Mouse (Mus musculus) midbrain, embryonic 14.5 days (tissue): ENCODE measurements around the gene Plgrkt. TPM values are rescaled to one million over a fixed set of nuclear protein-coding genes. Genes with fewer than 3 reads are reported as not detected.
A peak's percentile ranks its signal among the peaks of the same experiment; 100 is the strongest.

Experiments
- ATAC-seq: fragments of 200-750 bp; cut with Nextera tagmentation; 2 replicates; pipeline ENCODE4 v1.8.0; 2017; ENCODE audit warnings: moderate number of reproducible peaks, moderate library complexity; ENCODE audit not compliant: low FRiP score, low TSS enrichment
- DNase-seq: peaks from one replicate; pipeline ENCODE4 v3.0.0-alpha.2; 2015
- H3K27ac ChIP-seq: fragments of 300-500 bp; sonication (generic); replicated peaks from 2 replicates; pipeline ENCODE4 v1.5.1; 2014; ENCODE audit warnings: mild to moderate bottlenecking, low read depth, low read length, moderate library complexity
- H3K27me3 ChIP-seq: fragments of 300-500 bp; sonication (generic); 2 replicates; pipeline ENCODE4 v1.6.1; 2014; ENCODE audit warnings: low read length, control low read depth, mixed read lengths; ENCODE audit not compliant: control insufficient read depth, insufficient read depth
- H3K36me3 ChIP-seq: fragments of 300-500 bp; sonication (generic); 2 replicates; pipeline ENCODE4 v1.6.1; 2014; ENCODE audit warnings: low read length, control low read depth; ENCODE audit not compliant: control insufficient read depth, insufficient read depth
- H3K4me1 ChIP-seq: fragments of 300-500 bp; sonication (generic); 2 replicates; pipeline ENCODE4 v1.6.1; 2014; ENCODE audit warnings: mild to moderate bottlenecking, antibody characterized with exemption, low read length, control low read depth; ENCODE audit not compliant: control insufficient read depth, insufficient read depth
- H3K4me2 ChIP-seq: fragments of 300-500 bp; sonication (generic); 2 replicates; pipeline ENCODE4 v1.6.1; 2014; ENCODE audit warnings: mild to moderate bottlenecking, low read length, moderate library complexity
- H3K4me3 ChIP-seq: fragments of 300-500 bp; sonication (generic); replicated peaks from 2 replicates; pipeline ENCODE4 v1.5.1; 2014; ENCODE audit warnings: low read depth, low read length
- H3K9ac ChIP-seq: fragments of 300-500 bp; sonication (generic); replicated peaks from 2 replicates; pipeline ENCODE4 v1.6.1; 2014; ENCODE audit warnings: mild to moderate bottlenecking, low read length, moderate library complexity
- H3K9me3 ChIP-seq: fragments of 300-500 bp; sonication (generic); 2 replicates; pipeline ENCODE4 v1.6.1; 2016; ENCODE audit warnings: low read length, control low read depth, mixed read lengths; ENCODE audit not compliant: control insufficient read depth
- WGBS: fragments of 180-500 bp; shearing (Covaris S2); extraction: QIAGEN DNeasy Blood & Tissue Kit; methylation state at CpG from one replicate; pipeline ENCODE4 v1.1.7; 2014; 5-methylcytosine and 5-hydroxymethylcytosine counted together
- polyA plus RNA-seq: library from polyadenylated mRNA; unstranded; fragments of >200 nt; fragmentation: Nextera tagmentation; extraction: Ambion mirVana; gene quantifications from 2 replicates; pipeline ENCODE4 v1.2.1, GENCODE M21; 2014

Gene Plgrkt
- polyA plus RNA-seq, 1 experiment from 2014 or later: 102 TPM

DNA sequence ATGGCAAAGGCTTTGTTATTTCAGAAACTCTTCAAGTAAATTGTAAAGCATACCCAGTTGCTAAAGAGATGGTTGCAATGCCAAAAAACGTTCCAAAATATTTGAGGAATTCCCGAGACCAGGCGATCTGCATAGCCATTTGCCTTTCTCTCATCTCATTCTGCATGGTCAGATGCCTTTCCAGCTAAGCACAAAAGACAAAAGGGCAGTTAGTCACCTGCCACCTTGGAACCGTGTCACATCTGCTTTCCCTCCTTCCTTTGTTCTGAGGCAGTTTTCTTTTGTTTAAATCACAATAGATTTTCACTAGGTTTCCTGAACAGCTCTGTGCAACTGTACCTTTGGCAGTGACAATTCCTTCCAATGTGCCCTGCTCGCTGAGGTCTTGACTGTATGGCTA lies 16.2 kb downstream of the Plgrkt start:
- Histone ChIP-seq H3K4me1 (0 out of 2 replicates have a peak, but pooled peaks cover 5% of the 10 kb centered on the region), H3K27ac (no peak overlapping the region), H3K4me3 (no peak overlapping the region), H3K4me2 (no peak overlapping the region), H3K9ac (no peak overlapping the region), H3K9me3 (no peaks in the 10 kb centered on the region), H3K36me3 (peaks cover 21% of the 10 kb centered on the region; the same call in 1 of the 2 replicates), H3K27me3 (no peaks in the 10 kb centered on the region)
- ATAC-seq (no peak), DNase-seq (no peak)
- WGBS: 35% methylated on average over 5 of the region's 5 CpGs

GRCm38 (mm10) chr19:29345636-29346035 lies 21.6 kb downstream of the Plgrkt start:
- 83% methylated on average over 6 of the region's 6 CpGs for WGBS
- Histone ChIP-seq H3K4me2 (no peak overlapping the region), H3K27ac (no peak overlapping the region), H3K4me1 (no peaks in the 10 kb centered on the region), H3K36me3 (peaks cover 15% of the 10 kb centered on the region; the same call in 1 of the 2 replicates), H3K4me3 (no peak overlapping the region), H3K27me3 (no peaks in the 10 kb centered on the region), H3K9ac (no peak overlapping the region), H3K9me3 (no peaks in the 10 kb centered on the region)
- DNase-seq (no peak), ATAC-seq (no peak)

GRCm38 (mm10) chr19:29344868-29345267 lies 22.3 kb downstream of the Plgrkt start:
- Histone ChIP-seq H3K9me3 (no peaks in the 10 kb centered on the region), H3K4me3 (no peak overlapping the region), H3K4me1 (no peaks in the 10 kb centered on the region), H3K27me3 (no peaks in the 10 kb centered on the region), H3K27ac (no peak overlapping the region), H3K36me3 (peaks cover 11% of the 10 kb centered on the region; the same call in 1 of the 2 replicates), H3K4me2 (no peak overlapping the region), H3K9ac (no peak overlapping the region)
- no peak for ATAC-seq
- no peak for DNase-seq

- DNase-seq: no peak
- Histone ChIP-seq H3K36me3 (no peaks in the 10 kb centered on the region), H3K27me3 (no peaks in the 10 kb centered on the region), H3K9me3 (no peaks in the 10 kb centered on the region), H3K9ac (no peak overlapping the region), H3K4me2 (no peak overlapping the region), H3K4me1 (no peaks in the 10 kb centered on the region), H3K27ac (no peak overlapping the region), H3K4me3 (no peak overlapping the region)
- WGBS: 88% methylated on average over 6 of the region's 6 CpGs
- no peak for ATAC-seq
These were observed 24.9 kb downstream of the Plgrkt start for GRCm38 (mm10) chr19:29342281-29342680.

GRCm38 (mm10) chr19:29341029-29341428 lies 26.2 kb downstream of the Plgrkt start:
- H3K9me3 ChIP-seq: no peaks in the 10 kb centered on the region
- no peaks in the 10 kb centered on the region for H3K36me3 ChIP-seq
- no peak overlapping the region for H3K4me2 ChIP-seq
- ATAC-seq (no peak), DNase-seq (no peak)
- no peaks in the 10 kb centered on the region for H3K4me1 ChIP-seq
- H3K27ac ChIP-seq: no peak overlapping the region
- H3K27me3 ChIP-seq: no peaks in the 10 kb centered on the region
- H3K4me3 ChIP-seq: no peak overlapping the region
- no peak overlapping the region for H3K9ac ChIP-seq
- WGBS: 86% methylated on average over 4 of the region's 4 CpGs

- no peaks in the 10 kb centered on the region for H3K4me1 ChIP-seq
- H3K9me3 ChIP-seq: no peaks in the 10 kb centered on the region
- no peak overlapping the region for H3K4me3 ChIP-seq
- no peak overlapping the region for H3K27ac ChIP-seq
- no peak overlapping the region for H3K9ac ChIP-seq
- 92% methylated on average over 2 of the region's 2 CpGs for WGBS
- no peak for ATAC-seq
- DNase-seq: no peak
- H3K36me3 ChIP-seq: no peaks in the 10 kb centered on the region
- no peaks in the 10 kb centered on the region for H3K27me3 ChIP-seq
- H3K4me2 ChIP-seq: no peak overlapping the region
These were observed 30.6 kb downstream of the Plgrkt start for GRCm38 (mm10) chr19:29336624-29337023.

- peak within 1 kb of the TSS; percentile 40 for H3K4me3 ChIP-seq
- no peaks in the 10 kb centered on the region for H3K9me3 ChIP-seq
- ATAC-seq: peak; percentile 58; the same call in 1 of the 2 replicates
- H3K36me3 ChIP-seq: no peaks in the 10 kb centered on the region
- no peaks in the 10 kb centered on the region for H3K27me3 ChIP-seq
- peak within 1 kb of the TSS; percentile 9; the same call in 1 of the 2 replicates for H3K27ac ChIP-seq
- peak; percentile 77 for DNase-seq
- 2% methylated on average over 23 of the region's 23 CpGs for WGBS
- H3K9ac ChIP-seq: peak within 1 kb of the TSS; percentile 59
- H3K4me2 ChIP-seq: peak within 1 kb of the TSS; percentile 69
- no peaks in the 10 kb centered on the region for H3K4me1 ChIP-seq
These were observed 33.0 kb downstream of the Plgrkt start, which contains the start of gene Rln1 for GRCm38 (mm10) chr19:29334068-29334745. TSS of gene Rln1 (minus strand) at chr19:29334670.

DNA sequence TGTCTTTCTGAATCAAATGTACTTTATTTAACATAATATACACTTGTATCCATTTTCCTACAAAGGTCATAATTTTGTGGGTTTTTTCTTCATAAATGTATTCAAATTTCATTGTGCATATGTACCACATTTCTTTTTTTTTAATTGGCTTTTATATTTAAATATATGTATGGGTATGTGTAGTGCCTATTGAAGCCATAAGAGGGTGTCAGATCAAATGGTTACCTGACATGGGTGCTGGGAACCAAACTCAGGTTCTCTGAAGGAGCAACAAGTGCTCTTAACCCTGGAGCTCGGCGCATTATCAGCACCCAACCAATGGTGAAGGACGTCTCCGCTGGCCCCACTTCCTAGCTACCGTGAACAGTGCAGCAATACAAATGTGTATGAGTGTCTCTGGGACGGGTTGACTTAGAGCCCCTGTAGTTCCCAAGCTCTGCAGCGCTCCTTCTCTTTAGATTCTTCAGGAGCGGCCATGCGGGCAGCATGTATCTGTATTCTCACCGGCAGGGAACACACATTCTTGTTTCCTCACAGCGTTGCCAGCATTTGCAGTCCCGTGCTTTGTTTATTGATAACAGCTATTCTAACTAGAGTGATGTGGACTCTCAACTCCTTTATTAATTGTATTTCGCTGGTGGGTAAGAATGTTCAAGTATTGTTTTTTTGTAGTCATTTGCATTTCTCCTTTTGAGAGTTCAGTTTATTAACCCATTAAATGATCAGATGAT lies 40.2 kb downstream of the Plgrkt start:
- WGBS: 75% methylated on average over 13 of the region's 13 CpGs
- no peak for DNase-seq
- Histone ChIP-seq H3K9me3 (no peaks in the 10 kb centered on the region), H3K27ac (no peak overlapping the region), H3K4me2 (no peak overlapping the region), H3K36me3 (no peaks in the 10 kb centered on the region), H3K4me1 (peaks cover 6% of the 10 kb centered on the region; the same call in 1 of the 2 replicates), H3K9ac (no peak overlapping the region), H3K4me3 (no peak overlapping the region), H3K27me3 (peaks cover 4% of the 10 kb centered on the region; the same call in 1 of the 2 replicates)
- no peak for ATAC-seq
